Mouse (Mus musculus) kidney, adult 2 months (tissue): ENCODE data around the gene Aox3.

Experiments used
- CTCF ChIP-seq: fragments of 200-500 bp; conservative IDR thresholded peaks from 2 replicates; pipeline ENCODE4 v1.5.1; 2011; ENCODE audit warnings: low read depth, mild to moderate bottlenecking, control low read depth, low read length, moderate library complexity, mixed read lengths; ENCODE audit not compliant: insufficient read depth, insufficient read length
- POLR2A ChIP-seq: fragments of 200-500 bp; IDR thresholded peaks from one replicate; pipeline ENCODE4 v1.6.1; 2011; ENCODE audit warnings: low read depth, low read length, control low read depth

GRCm38 (mm10) chr1:58101531-58102146 lies 11.3 kb upstream of the Aox3 start:
- TF ChIP-seq CTCF (no peak), POLR2A (no peak)
